11 mouse cellular contexts compared by ENCODE assay signal in genomic region chr8:122651326-122651921, GRCm38 (mm10). TPM values are rescaled to one million over a fixed set of nuclear protein-coding genes. Genes with fewer than 3 reads are reported as not detected.
DNase-seq lines count a peak whose midpoint lies in the region; ATAC-seq and TF ChIP-seq lines count a peak whose summit lies in the region.
"Had no signal": no experiment of that assay in that cellular context is flagged by ENCODE, and none has a peak within 500 bp of the region (broad histone marks: within the 10 kb centered on the region; RNA-seq: fewer than 3 reads in every experiment).

No protein-coding gene starts in this region.

- H3K4me3 ChIP-seq in neural tube, embryonic 11.5 days (ENCODE audit: low read depth, low read length), result no peak overlapping the region
- H3K4me3 ChIP-seq in hindbrain, postnatal 0 days (ENCODE audit: low read length), result no peak overlapping the region
- H3K4me3 ChIP-seq: liver, embryonic 15.5 days had no signal

- no peak for TF ChIP-seq CTCF in hindbrain, postnatal 0 days (IDR thresholded peaks at IDR 0.05; ENCODE audit: low read depth)

- peak; percentile 38; the same call in 1 of the 2 replicates for ATAC-seq in neural tube, embryonic 11.5 days (ENCODE audit: insufficient read depth, low FRiP score, low TSS enrichment)
- peak; percentile 71 for ATAC-seq in hindbrain, postnatal 0 days
- ATAC-seq in inflammation-experienced regulatory T-cells, adult 6 months, result no peak
- ATAC-seq: activated CD4-positive, CD25-positive, alpha-beta regulatory T cell, adult 4 months had no signal

- DNase-seq in neural tube, embryonic 11.5 days (ENCODE audit: low spot score), result peak; percentile 41
- no peak for DNase-seq in neural tube, embryonic 10.5 days (ENCODE audit: extremely low spot score, low spot score)
- peak; percentile 61 for DNase-seq in gastrocnemius, postnatal 10 days
- peak; percentile 45 for DNase-seq in hindbrain, postnatal 0 days (ENCODE audit: low spot score)
- DNase-seq in lung, postnatal 14 days, result no peak
- DNase-seq in cerebellum, adult 18-20 months, result no peak

- no peaks in the 10 kb centered on the region for H3K9me3 ChIP-seq in neural tube, embryonic 11.5 days (ENCODE audit: control insufficient read depth, low read length)
- no peaks in the 10 kb centered on the region for H3K9me3 ChIP-seq in hindbrain, postnatal 0 days (ENCODE audit: low read length)
- H3K9me3 ChIP-seq: liver, embryonic 15.5 days had no signal

- H3K27ac ChIP-seq in neural tube, embryonic 11.5 days (ENCODE audit: low read depth, low read length), result no peak overlapping the region
- H3K27ac ChIP-seq in hindbrain, postnatal 0 days, result no peak overlapping the region
- H3K27ac ChIP-seq: liver, embryonic 15.5 days had no signal

- H3K36me3 ChIP-seq in neural tube, embryonic 11.5 days (ENCODE audit: control insufficient read depth, insufficient read depth, low read length), result no peaks in the 10 kb centered on the region
- peaks cover 11% of the 10 kb centered on the region for H3K36me3 ChIP-seq in hindbrain, postnatal 0 days (ENCODE audit: insufficient read depth, low read length)

- no peak overlapping the region for H3K9ac ChIP-seq in neural tube, embryonic 11.5 days (ENCODE audit: low read length)
- H3K9ac ChIP-seq in hindbrain, postnatal 0 days (replicated peaks; ENCODE audit: low read length), result no peak overlapping the region
- H3K9ac ChIP-seq: liver, embryonic 15.5 days had no signal

- WGBS in neural tube, embryonic 11.5 days, result 67% methylated on average over 15 of the region's 16 CpGs
- 52% methylated on average over 15 of the region's 16 CpGs for WGBS in hindbrain, postnatal 0 days

- H3K4me1 ChIP-seq in neural tube, embryonic 11.5 days (ENCODE audit: control insufficient read depth, insufficient read depth, low read length), result peaks cover 7% of the 10 kb centered on the region; the same call in 1 of the 2 replicates
- H3K4me1 ChIP-seq in hindbrain, postnatal 0 days (ENCODE audit: insufficient read depth, low read length), result peaks cover 2% of the 10 kb centered on the region

- no peak overlapping the region for H3K4me2 ChIP-seq in neural tube, embryonic 11.5 days (ENCODE audit: low read depth)
- H3K4me2 ChIP-seq in hindbrain, postnatal 0 days (ENCODE audit: low read depth, low read length), result no peak overlapping the region
- H3K4me2 ChIP-seq: liver, embryonic 15.5 days had no signal

- no peaks in the 10 kb centered on the region for H3K27me3 ChIP-seq in neural tube, embryonic 11.5 days (ENCODE audit: control insufficient read depth, insufficient read depth, low read length)
- H3K27me3 ChIP-seq in hindbrain, postnatal 0 days (ENCODE audit: insufficient read depth, low read length), result no peaks in the 10 kb centered on the region
- H3K27me3 ChIP-seq: liver, embryonic 15.5 days had no signal

RNA-seq across cellular contexts. Expression of gene Pabpn1l, which starts 28.9 kb away (rescaled TPM):
- not detected in 2 replicates for polyA plus RNA-seq in neural tube, embryonic 11.5 days (2014; fragmentation: Nextera tagmentation; extraction: Ambion mirVana)
- not detected for total RNA-seq in gastrocnemius, postnatal 10 days (2021)
- total RNA-seq in hindbrain, postnatal 0 days (2014; rRNA removed), result not detected in 2 replicates
- polyA plus RNA-seq in hindbrain, postnatal 0 days (2015; fragmentation: Nextera tagmentation; extraction: Ambion mirVana), result not detected in 2 replicates
- polyA plus RNA-seq in inflammation-experienced regulatory T-cells, adult 6 months (2017; shearing (Covaris generic)), result not detected
- polyA plus RNA-seq: activated CD4-positive, CD25-positive, alpha-beta regulatory T cell, adult 4 months; heart, embryonic 14.5 days; liver, embryonic 15.5 days; small intestine, adult 2 months had no signal

RNA-seq across cellular contexts. Expression of gene Trappc2l, which starts 40.0 kb away (rescaled TPM):
- 55.6 and 59.7 TPM in 2 replicates for polyA plus RNA-seq in neural tube, embryonic 11.5 days (2014; fragmentation: Nextera tagmentation; extraction: Ambion mirVana)
- 10 to 100 TPM; 52.7 to 52.8 TPM for total RNA-seq in gastrocnemius, postnatal 10 days (2021)
- 7.6 and 11.4 TPM in 2 replicates for total RNA-seq in hindbrain, postnatal 0 days (2014; rRNA removed)
- 117 and 130 TPM in 2 replicates for polyA plus RNA-seq in hindbrain, postnatal 0 days (2015; fragmentation: Nextera tagmentation; extraction: Ambion mirVana)
- 10 to 100 TPM; 57.7 to 82.5 (median 80.6) TPM for polyA plus RNA-seq in inflammation-experienced regulatory T-cells, adult 6 months (2017; shearing (Covaris generic))

RNA-seq across cellular contexts. Expression of gene Galns, which starts 40.2 kb away (rescaled TPM):
- polyA plus RNA-seq in neural tube, embryonic 11.5 days (2014; fragmentation: Nextera tagmentation; extraction: Ambion mirVana), result 5.4 and 6.6 TPM in 2 replicates
- total RNA-seq in gastrocnemius, postnatal 10 days (2021), result 1 to 10 TPM; 4.5 to 7.4 TPM
- 12.0 and 14.2 TPM in 2 replicates for total RNA-seq in hindbrain, postnatal 0 days (2014; rRNA removed)
- 9.1 and 10.0 TPM in 2 replicates for polyA plus RNA-seq in hindbrain, postnatal 0 days (2015; fragmentation: Nextera tagmentation; extraction: Ambion mirVana)
- polyA plus RNA-seq in inflammation-experienced regulatory T-cells, adult 6 months (2017; shearing (Covaris generic)), result 10 to 100 TPM in 2 of 3 experiments, 1 to 10 TPM in 1; 8.3 to 11.6 (median 10.6) TPM

RNA-seq across cellular contexts. Expression of gene Cbfa2t3, which starts 47.5 kb away (rescaled TPM):
- 7.5 and 8.5 TPM in 2 replicates for polyA plus RNA-seq in neural tube, embryonic 11.5 days (2014; fragmentation: Nextera tagmentation; extraction: Ambion mirVana)
- total RNA-seq in gastrocnemius, postnatal 10 days (2021), result 10 to 100 TPM; 19.0 to 20.1 TPM
- 9.2 and 10.0 TPM in 2 replicates for total RNA-seq in hindbrain, postnatal 0 days (2014; rRNA removed)
- polyA plus RNA-seq in hindbrain, postnatal 0 days (2015; fragmentation: Nextera tagmentation; extraction: Ambion mirVana), result 12.4 and 12.6 TPM in 2 replicates
- polyA plus RNA-seq in inflammation-experienced regulatory T-cells, adult 6 months (2017; shearing (Covaris generic)), result under 1 TPM; 0.31 to 0.54 (median 0.52) TPM

Comparison
In these comparisons a context has a peak if more than half of its experiments do, and no peak if none do; other contexts are left out.
1. DNase-seq: peak in neural tube, embryonic 11.5 days (single experiment), gastrocnemius, postnatal 10 days (single experiment) and hindbrain, postnatal 0 days (single experiment); none in neural tube, embryonic 10.5 days (single experiment), lung, postnatal 14 days (single experiment) and cerebellum, adult 18-20 months (0 of 2).